Mouse (Mus musculus): ENCODE data around the gene Rusc2. TPM values are rescaled to one million over a fixed set of nuclear protein-coding genes. Genes with fewer than 3 reads are reported as not detected.

Gene Rusc2
- total RNA-seq, 1 experiment, result 19.0 TPM

DNA sequence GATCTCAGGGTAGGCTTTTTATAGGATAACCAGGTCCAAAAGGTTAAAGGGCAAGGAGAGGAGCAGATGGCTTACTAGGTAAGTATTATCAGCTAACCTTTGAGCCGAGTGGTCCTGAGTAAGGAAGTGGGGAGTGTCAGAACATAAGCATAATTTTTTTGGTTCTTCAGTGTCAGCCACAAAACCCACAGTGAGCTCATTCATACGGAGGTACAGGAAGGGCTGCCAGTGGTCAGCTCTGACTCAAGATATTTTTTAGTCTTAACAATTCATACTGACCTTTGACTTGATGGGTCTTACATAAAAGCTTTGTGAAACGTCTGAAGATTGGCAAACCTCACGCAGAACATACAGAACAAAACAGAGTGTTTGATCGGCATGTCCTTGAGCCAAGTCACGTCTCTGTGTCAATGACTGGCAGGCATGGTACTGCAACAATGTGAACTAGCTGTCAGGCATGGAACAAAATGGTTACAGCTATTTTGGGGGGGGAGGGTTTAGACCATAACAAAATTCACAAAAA lies 31.7 kb upstream of the Rusc2 start:
- Histone ChIP-seq H3K4me3 (ENCODE audit: insufficient read depth in 1 of 2, low read depth in 1 of 2, low read length in 2 of 2, poor library complexity in 1 of 2, severe bottlenecking in 1 of 2) (no peak overlapping the region), H3K9me3 (ENCODE audit: control insufficient read depth, insufficient read depth, low read depth, low read length) (no peaks in the 10 kb centered on the region), H3K9ac (ENCODE audit: insufficient read depth, low read depth, low read length, poor library complexity, severe bottlenecking) (no peak overlapping the region), H3K4me1 (ENCODE audit: control insufficient read depth in 2 of 2, insufficient read depth in 2 of 2, low read length in 2 of 2, poor library complexity in 1 of 2) (no peaks in the 10 kb centered on the region), H3K27ac (ENCODE audit: insufficient read depth, low read depth, low read length, poor library complexity, severe bottlenecking) (no peak overlapping the region), H3K36me3 (ENCODE audit: control insufficient read depth, insufficient read depth, low read length, poor library complexity, severe bottlenecking) (no peaks in the 10 kb centered on the region)
- no peak for DNase-seq (ENCODE audit: low read depth, low spot score)
- in situ Hi-C loops (cut with MboI; ENCODE audit: low sequenced_read_pairs in 2 of 2, unreplicated experiment in 2 of 2), result no loop called here
- TF ChIP-seq MAFK (IDR thresholded peaks at IDR 0.05; ENCODE audit: insufficient read depth, low read depth, low read length) (no peak), HCFC1 (IDR thresholded peaks at IDR 0.05; ENCODE audit: borderline replicate concordance, insufficient read depth, low read length) (no peak)

DNA sequence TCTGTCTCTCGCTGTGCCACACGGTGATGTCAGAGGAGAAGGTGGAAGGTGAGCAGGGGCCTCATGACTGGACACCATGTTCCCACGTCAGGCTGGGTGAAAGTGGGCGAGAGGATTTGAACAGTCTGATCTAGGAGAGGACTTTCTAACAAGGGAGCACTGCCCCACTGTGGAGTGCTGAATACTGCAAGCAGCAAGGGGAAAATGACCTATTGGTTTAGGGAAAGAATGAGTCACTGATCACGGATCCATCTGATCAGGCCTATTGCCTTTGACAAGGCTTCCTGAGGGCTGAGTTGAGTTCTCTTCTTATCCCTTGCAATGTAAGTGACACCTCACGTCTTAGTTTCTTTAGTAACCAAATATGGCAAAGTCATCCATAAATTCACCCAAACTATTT lies 28.1 kb upstream of the Rusc2 start:
- in situ Hi-C loops (cut with MboI; ENCODE audit: low sequenced_read_pairs in 2 of 2, unreplicated experiment in 2 of 2), result no loop called here
- no peak for DNase-seq (ENCODE audit: low read depth, low spot score)
- H3K4me3 ChIP-seq (ENCODE audit: insufficient read depth in 1 of 2, low read depth in 1 of 2, low read length in 2 of 2, poor library complexity in 1 of 2, severe bottlenecking in 1 of 2), result no peak overlapping the region
- no peaks in the 10 kb centered on the region for H3K4me1 ChIP-seq (ENCODE audit: control insufficient read depth in 2 of 2, insufficient read depth in 2 of 2, low read length in 2 of 2, poor library complexity in 1 of 2)
- no peaks in the 10 kb centered on the region for H3K9me3 ChIP-seq (ENCODE audit: control insufficient read depth, insufficient read depth, low read depth, low read length)
- no peak for TF ChIP-seq ZNF384 (IDR thresholded peaks at IDR 0.05; ENCODE audit: low read depth, low read length)
- no peak for TF ChIP-seq CHD2 (IDR thresholded peaks at IDR 0.05; ENCODE audit: low read depth, low read length)
- no peak for TF ChIP-seq MAFK (IDR thresholded peaks at IDR 0.05; ENCODE audit: insufficient read depth, low read depth, low read length)
- no peak for TF ChIP-seq HCFC1 (IDR thresholded peaks at IDR 0.05; ENCODE audit: borderline replicate concordance, insufficient read depth, low read length)
- no peak for TF ChIP-seq ZC3H11A (IDR thresholded peaks at IDR 0.05; ENCODE audit: borderline replicate concordance, low read depth, low read length)
- no peak overlapping the region for H3K27ac ChIP-seq (ENCODE audit: insufficient read depth, low read depth, low read length, poor library complexity, severe bottlenecking)
- no peak overlapping the region for H3K9ac ChIP-seq (ENCODE audit: insufficient read depth, low read depth, low read length, poor library complexity, severe bottlenecking)
- H3K36me3 ChIP-seq (ENCODE audit: control insufficient read depth, insufficient read depth, low read length, poor library complexity, severe bottlenecking), result no peaks in the 10 kb centered on the region

DNA sequence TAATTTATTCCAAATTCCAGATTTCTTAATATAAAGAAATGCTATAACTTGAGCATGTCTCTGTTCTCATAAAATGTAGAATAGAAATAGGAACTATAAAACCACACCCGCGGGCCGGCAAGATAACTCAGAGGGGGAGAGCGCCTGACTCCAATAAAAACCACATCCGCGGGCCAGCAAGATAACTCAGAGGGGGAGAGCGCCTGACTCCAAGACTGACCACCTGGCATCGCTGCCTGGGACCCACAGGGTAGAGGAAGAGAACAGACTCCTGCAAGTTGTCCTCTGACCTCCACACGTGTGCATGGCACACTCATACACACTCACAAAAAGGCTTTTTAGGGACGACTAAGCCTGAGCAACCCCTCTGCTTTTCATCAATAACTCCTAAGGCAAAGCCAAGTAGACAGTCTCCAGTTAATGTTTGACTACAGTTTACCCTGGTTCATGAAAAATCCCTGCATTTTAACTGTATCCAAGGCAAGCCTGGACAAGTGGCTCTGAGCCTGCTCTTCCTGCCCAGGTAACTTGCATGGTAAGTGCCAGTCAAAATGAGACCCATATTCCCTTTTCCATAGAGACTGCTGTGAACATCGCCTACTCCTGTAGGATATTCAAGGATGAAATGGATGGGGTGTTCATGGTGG lies 16.7 kb upstream of the Rusc2 start:
- no peak for DNase-seq (ENCODE audit: low read depth, low spot score)
- TF ChIP-seq ZC3H11A (IDR thresholded peaks at IDR 0.05; ENCODE audit: borderline replicate concordance, low read depth, low read length) (no peak), MAFK (IDR thresholded peaks at IDR 0.05; ENCODE audit: insufficient read depth, low read depth, low read length) (no peak), HCFC1 (IDR thresholded peaks at IDR 0.05; ENCODE audit: borderline replicate concordance, insufficient read depth, low read length) (no peak), CHD2 (IDR thresholded peaks at IDR 0.05; ENCODE audit: low read depth, low read length) (no peak), ZNF384 (IDR thresholded peaks at IDR 0.05; ENCODE audit: low read depth, low read length) (no peak)
- in situ Hi-C loops (cut with MboI; ENCODE audit: low sequenced_read_pairs in 2 of 2, unreplicated experiment in 2 of 2), result no loop called here

DNA sequence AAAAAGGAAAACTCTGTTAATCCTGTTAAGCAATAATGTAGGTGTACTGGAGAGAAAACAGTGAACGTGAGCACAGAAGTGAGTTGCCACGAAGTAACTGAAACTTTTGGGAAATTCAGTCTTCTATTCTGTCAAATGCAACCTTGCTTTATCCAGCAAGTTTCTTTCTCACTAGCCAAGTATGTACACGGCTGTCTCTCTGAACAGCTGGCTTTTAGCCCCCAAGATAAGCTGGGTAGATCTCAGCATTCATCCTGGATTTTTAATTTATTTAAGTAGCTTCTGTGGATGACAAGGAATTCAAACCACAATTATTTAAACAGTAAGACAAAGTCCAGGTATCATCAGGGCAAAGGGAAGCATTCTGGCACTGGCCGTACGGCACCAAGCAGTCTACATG lies 14.5 kb upstream of the Rusc2 start:
- no peak for TF ChIP-seq CHD2 (IDR thresholded peaks at IDR 0.05; ENCODE audit: low read depth, low read length)
- no peak for TF ChIP-seq ZNF384 (IDR thresholded peaks at IDR 0.05; ENCODE audit: low read depth, low read length)
- TF ChIP-seq ZC3H11A (IDR thresholded peaks at IDR 0.05; ENCODE audit: borderline replicate concordance, low read depth, low read length), result no peak
- TF ChIP-seq MAFK (IDR thresholded peaks at IDR 0.05; ENCODE audit: insufficient read depth, low read depth, low read length), result no peak
- TF ChIP-seq HCFC1 (IDR thresholded peaks at IDR 0.05; ENCODE audit: borderline replicate concordance, insufficient read depth, low read length), result no peak
- no peak overlapping the region for H3K27ac ChIP-seq (ENCODE audit: insufficient read depth, low read depth, low read length, poor library complexity, severe bottlenecking)
- H3K4me3 ChIP-seq (ENCODE audit: insufficient read depth in 1 of 2, low read depth in 1 of 2, low read length in 2 of 2, poor library complexity in 1 of 2, severe bottlenecking in 1 of 2), result no peak overlapping the region
- no peaks in the 10 kb centered on the region for H3K36me3 ChIP-seq (ENCODE audit: control insufficient read depth, insufficient read depth, low read length, poor library complexity, severe bottlenecking)
- H3K9me3 ChIP-seq (ENCODE audit: control insufficient read depth, insufficient read depth, low read depth, low read length), result no peaks in the 10 kb centered on the region
- DNase-seq (ENCODE audit: low read depth, low spot score), result no peak
- peaks cover 0 to 4% of the 10 kb centered on the region in 2 experiments; a peak in 1 of 4 replicates for H3K4me1 ChIP-seq (ENCODE audit: control insufficient read depth in 2 of 2, insufficient read depth in 2 of 2, low read length in 2 of 2, poor library complexity in 1 of 2)
- in situ Hi-C loops (cut with MboI; ENCODE audit: low sequenced_read_pairs in 2 of 2, unreplicated experiment in 2 of 2), result no loop called here
- H3K9ac ChIP-seq (ENCODE audit: insufficient read depth, low read depth, low read length, poor library complexity, severe bottlenecking), result no peak overlapping the region

More for the DNA sequence above, 16.7 kb upstream of the Rusc2 start:
- H3K9me3 ChIP-seq (ENCODE audit: control insufficient read depth, insufficient read depth, low read depth, low read length), result no peaks in the 10 kb centered on the region
- H3K9ac ChIP-seq (ENCODE audit: insufficient read depth, low read depth, low read length, poor library complexity, severe bottlenecking), result no peak overlapping the region
- no peak overlapping the region for H3K4me3 ChIP-seq (ENCODE audit: insufficient read depth in 1 of 2, low read depth in 1 of 2, low read length in 2 of 2, poor library complexity in 1 of 2, severe bottlenecking in 1 of 2)
- no peak overlapping the region for H3K27ac ChIP-seq (ENCODE audit: insufficient read depth, low read depth, low read length, poor library complexity, severe bottlenecking)
- no peaks in the 10 kb centered on the region for H3K4me1 ChIP-seq (ENCODE audit: control insufficient read depth in 2 of 2, insufficient read depth in 2 of 2, low read length in 2 of 2, poor library complexity in 1 of 2)
- H3K36me3 ChIP-seq (ENCODE audit: control insufficient read depth, insufficient read depth, low read length, poor library complexity, severe bottlenecking), result no peaks in the 10 kb centered on the region
